9 mouse cellular contexts compared by ENCODE assay signal in the genomic region with DNA sequence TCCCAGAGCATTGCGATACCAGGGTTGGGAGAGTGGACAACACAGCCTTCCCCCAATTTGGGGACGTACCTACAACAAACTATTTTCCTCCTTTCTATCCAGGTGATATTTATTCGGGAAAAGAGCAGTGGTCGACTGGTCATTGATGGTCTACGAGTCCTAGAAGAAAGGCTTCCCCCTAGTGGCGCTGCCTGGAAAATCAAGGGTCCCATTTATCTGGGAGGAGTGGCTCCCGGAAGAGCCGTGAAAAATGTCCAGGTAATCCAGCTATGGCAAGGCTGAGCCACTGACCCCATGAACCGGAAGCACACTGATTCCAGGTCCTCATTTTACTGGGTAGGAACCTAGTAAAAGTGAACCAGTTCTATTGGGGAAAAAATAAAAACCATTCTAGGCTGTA. TPM values are rescaled to one million over a fixed set of nuclear protein-coding genes. Genes with fewer than 3 reads are reported as not detected.
DNase-seq lines count a peak whose midpoint lies in the region; ATAC-seq and TF ChIP-seq lines count a peak whose summit lies in the region.
"Had no signal": no experiment of that assay in that cellular context is flagged by ENCODE, and none has a peak within 500 bp of the region (broad histone marks: within the 10 kb centered on the region; RNA-seq: fewer than 3 reads in every experiment).

No protein-coding gene starts in this region.

- peak; percentile 23 for DNase-seq in hindbrain, embryonic 11.5 days (ENCODE audit: low spot score)
- no peak for DNase-seq in hindbrain, embryonic 10.5 days (ENCODE audit: low spot score)
- DNase-seq in urinary bladder, postnatal 14 days (ENCODE audit: low spot score) = peak; percentile 33
- DNase-seq in urinary bladder, postnatal 4 days (ENCODE audit: low spot score in 2 of 2) = no peak
- DNase-seq in c-Kit-positive CD71-positive TER-119-positive erythroid progenitor cells, embryonic 14.5 days (ENCODE audit: low spot score) = peak; percentile 4
- peak; percentile 64 for DNase-seq in lung, embryonic 14.5 days

- H3K27ac ChIP-seq in hindbrain, embryonic 11.5 days (ENCODE audit: low read depth, low read length) = no peak overlapping the region
- no peak overlapping the region for H3K27ac ChIP-seq in hindbrain, embryonic 10.5 days
- no peak overlapping the region for H3K27ac ChIP-seq in lung, embryonic 14.5 days (ENCODE audit: low read depth)
- H3K27ac ChIP-seq in midbrain, embryonic 15.5 days = no peak overlapping the region
- H3K27ac ChIP-seq: embryonic facial prominence, embryonic 13.5 days had no signal

- no peaks in the 10 kb centered on the region for H3K9me3 ChIP-seq in hindbrain, embryonic 11.5 days (ENCODE audit: control insufficient read depth, low read length)
- H3K9me3 ChIP-seq in hindbrain, embryonic 10.5 days = 0 out of 2 replicates have a peak, but pooled peaks cover 4% of the 10 kb centered on the region
- H3K9me3 ChIP-seq in lung, embryonic 14.5 days (ENCODE audit: low read depth, low read length) = peaks cover 3% of the 10 kb centered on the region; the same call in 1 of the 2 replicates
- no peaks in the 10 kb centered on the region for H3K9me3 ChIP-seq in midbrain, embryonic 15.5 days
- H3K9me3 ChIP-seq: embryonic facial prominence, embryonic 13.5 days had no signal

- H3K9ac ChIP-seq in hindbrain, embryonic 11.5 days (ENCODE audit: low read depth, low read length) = no peak overlapping the region
- H3K9ac ChIP-seq in lung, embryonic 14.5 days = no peak overlapping the region
- H3K9ac ChIP-seq in midbrain, embryonic 15.5 days = no peak overlapping the region
- H3K9ac ChIP-seq: embryonic facial prominence, embryonic 13.5 days had no signal

- H3K4me1 ChIP-seq in hindbrain, embryonic 11.5 days (replicated peaks; ENCODE audit: control insufficient read depth, insufficient read depth, low read length) = no peaks in the 10 kb centered on the region
- no peaks in the 10 kb centered on the region for H3K4me1 ChIP-seq in hindbrain, embryonic 10.5 days (replicated peaks)
- no peaks in the 10 kb centered on the region for H3K4me1 ChIP-seq in lung, embryonic 14.5 days (ENCODE audit: insufficient read depth)
- no peaks in the 10 kb centered on the region for H3K4me1 ChIP-seq in midbrain, embryonic 15.5 days
- H3K4me1 ChIP-seq: embryonic facial prominence, embryonic 13.5 days had no signal

- no peaks in the 10 kb centered on the region for H3K36me3 ChIP-seq in hindbrain, embryonic 11.5 days (ENCODE audit: control insufficient read depth, insufficient read depth, low read length)
- H3K36me3 ChIP-seq in hindbrain, embryonic 10.5 days = peaks cover 14% of the 10 kb centered on the region; the same call in 1 of the 2 replicates
- H3K36me3 ChIP-seq in lung, embryonic 14.5 days (ENCODE audit: insufficient read depth) = peaks cover 50% of the 10 kb centered on the region
- H3K36me3 ChIP-seq in midbrain, embryonic 15.5 days (replicated peaks) = no peaks in the 10 kb centered on the region

- TF ChIP-seq CTCF in lung, embryonic 14.5 days (IDR thresholded peaks at IDR 0.05; ENCODE audit: low read depth) = peak; percentile 59

- 88% methylated on average over 9 of the region's 9 CpGs for WGBS in hindbrain, embryonic 11.5 days
- WGBS in hindbrain, embryonic 10.5 days = 91% methylated on average over 9 of the region's 9 CpGs
- 83% methylated on average over 9 of the region's 9 CpGs for WGBS in lung, embryonic 14.5 days
- 81% methylated on average over 9 of the region's 9 CpGs for WGBS in midbrain, embryonic 15.5 days

- no peak overlapping the region for H3K4me2 ChIP-seq in hindbrain, embryonic 11.5 days (replicated peaks; ENCODE audit: low read depth, low read length)
- no peak overlapping the region for H3K4me2 ChIP-seq in lung, embryonic 14.5 days
- H3K4me2 ChIP-seq in midbrain, embryonic 15.5 days = no peak overlapping the region
- H3K4me2 ChIP-seq: embryonic facial prominence, embryonic 13.5 days had no signal

- no peak overlapping the region for H3K4me3 ChIP-seq in hindbrain, embryonic 11.5 days (ENCODE audit: low read depth, low read length)
- no peak overlapping the region for H3K4me3 ChIP-seq in hindbrain, embryonic 10.5 days
- no peak overlapping the region for H3K4me3 ChIP-seq in lung, embryonic 14.5 days (ENCODE audit: low read depth, low read length)
- H3K4me3 ChIP-seq in midbrain, embryonic 15.5 days = no peak overlapping the region
- H3K4me3 ChIP-seq: embryonic facial prominence, embryonic 13.5 days had no signal

- H3K27me3 ChIP-seq in hindbrain, embryonic 11.5 days (ENCODE audit: control insufficient read depth, insufficient read depth, low read length) = no peaks in the 10 kb centered on the region
- H3K27me3 ChIP-seq in hindbrain, embryonic 10.5 days (ENCODE audit: insufficient read depth, poor library complexity, severe bottlenecking) = no peaks in the 10 kb centered on the region
- no peaks in the 10 kb centered on the region for H3K27me3 ChIP-seq in lung, embryonic 14.5 days (ENCODE audit: insufficient read depth, low read length)
- no peaks in the 10 kb centered on the region for H3K27me3 ChIP-seq in midbrain, embryonic 15.5 days (replicated peaks)
- H3K27me3 ChIP-seq: embryonic facial prominence, embryonic 13.5 days had no signal

- no peak for ATAC-seq in hindbrain, embryonic 11.5 days (ENCODE audit: low FRiP score)
- ATAC-seq in lung, embryonic 14.5 days (ENCODE audit: insufficient read depth) = no peak
- no peak for ATAC-seq in activated CD4-positive, CD25-positive, alpha-beta regulatory T cell, adult 4 months
- no peak for ATAC-seq in midbrain, embryonic 15.5 days (replicated peaks)

RNA-seq across cellular contexts. Expression of gene Fam229b, which starts 36.7 kb away (rescaled TPM):
- 14.4 and 20.2 TPM in 2 replicates for polyA plus RNA-seq in hindbrain, embryonic 11.5 days (2014; fragmentation: Nextera tagmentation; extraction: Ambion mirVana)
- 12.6 and 18.0 TPM in 2 replicates for polyA plus RNA-seq in hindbrain, embryonic 10.5 days (2016; fragmentation: Nextera tagmentation; extraction: Ambion mirVana)
- 9.8 and 13.7 TPM in 2 replicates for polyA plus RNA-seq in lung, embryonic 14.5 days (2014; fragmentation: Nextera tagmentation; extraction: Ambion mirVana)
- 1 to 10 TPM in 1 of 2 experiments, not detected in 1; 2.1 TPM for polyA plus RNA-seq in activated CD4-positive, CD25-positive, alpha-beta regulatory T cell, adult 4 months (2017; shearing (Covaris generic))
- polyA plus RNA-seq in midbrain, embryonic 15.5 days (2015; fragmentation: Nextera tagmentation; extraction: Ambion mirVana) = 31.4 and 34.3 TPM in 2 replicates

RNA-seq across cellular contexts. Expression of gene Tube1, which starts 36.8 kb away (rescaled TPM):
- 22.7 and 23.4 TPM in 2 replicates for polyA plus RNA-seq in hindbrain, embryonic 11.5 days (2014; fragmentation: Nextera tagmentation; extraction: Ambion mirVana)
- polyA plus RNA-seq in hindbrain, embryonic 10.5 days (2016; fragmentation: Nextera tagmentation; extraction: Ambion mirVana) = 22.0 and 27.1 TPM in 2 replicates
- polyA plus RNA-seq in lung, embryonic 14.5 days (2014; fragmentation: Nextera tagmentation; extraction: Ambion mirVana) = 20.5 and 21.0 TPM in 2 replicates
- polyA plus RNA-seq in activated CD4-positive, CD25-positive, alpha-beta regulatory T cell, adult 4 months (2017; shearing (Covaris generic)) = 1 to 10 TPM; 4.3 to 5.7 TPM
- polyA plus RNA-seq in midbrain, embryonic 15.5 days (2015; fragmentation: Nextera tagmentation; extraction: Ambion mirVana) = 9.2 TPM in 2 replicates

Comparison
In these comparisons a context has a peak if more than half of its experiments do, and no peak if none do; other contexts are left out.
1. DNase-seq: peak in hindbrain, embryonic 11.5 days (single experiment), urinary bladder, postnatal 14 days (single experiment), c-Kit-positive CD71-positive TER-119-positive erythroid progenitor cells, embryonic 14.5 days (single experiment) and lung, embryonic 14.5 days (single experiment); none in hindbrain, embryonic 10.5 days (single experiment) and urinary bladder, postnatal 4 days (0 of 2).